Mouse (Mus musculus) olfactory bulb, adult 2 months (tissue): ENCODE data around the gene Ptpru.

Experiments
- CTCF ChIP-seq: fragments of 200-500 bp; IDR thresholded peaks from 2 replicates; pipeline ENCODE4 v1.5.1; 2012; ENCODE audit warnings: low read depth, mild to moderate bottlenecking, low read length, moderate library complexity; ENCODE audit not compliant: insufficient read depth
- POLR2A ChIP-seq: fragments of 200-500 bp; IDR thresholded peaks from 2 replicates; pipeline ENCODE4 v1.6.1; 2012; ENCODE audit warnings: mild to moderate bottlenecking, low read depth, low read length, moderate library complexity; ENCODE audit not compliant: insufficient read depth

- TF ChIP-seq CTCF (no peak), POLR2A (no peak)
Measured at GRCm38 (mm10) chr4:131872672-131873292, 34.7 kb upstream of the Ptpru start.
